Mouse (Mus musculus) heart, embryonic 16.5 days (tissue): ENCODE measurements around the gene Dpysl4. TPM values are rescaled to one million over a fixed set of nuclear protein-coding genes. Genes with fewer than 3 reads are reported as not detected.
A peak's percentile ranks its signal among the peaks of the same experiment; 100 is the strongest.

ENCODE experiments used
- ATAC-seq: fragments of 200-750 bp; cut with Nextera tagmentation; replicated peaks from 2 replicates; pipeline ENCODE4 v1.8.0; 2017; ENCODE audit warnings: moderate number of reproducible peaks; ENCODE audit not compliant: insufficient read depth, low FRiP score; ENCODE audit errors: extremely low read depth
- H3K27ac ChIP-seq: fragments of 300-500 bp; sonication (generic); 2 replicates; pipeline ENCODE4 v1.5.1; 2014; ENCODE audit warnings: mild to moderate bottlenecking, low read length, control low read depth, moderate library complexity
- H3K27me3 ChIP-seq: fragments of 300-500 bp; sonication (generic); 2 replicates; pipeline ENCODE4 v1.6.1; 2014; ENCODE audit warnings: low read length, mixed read lengths; ENCODE audit not compliant: control insufficient read depth, insufficient read depth
- H3K36me3 ChIP-seq: fragments of 300-500 bp; sonication (generic); 2 replicates; pipeline ENCODE4 v1.6.1; 2014; ENCODE audit not compliant: control insufficient read depth, insufficient read depth
- H3K4me1 ChIP-seq: fragments of 300-500 bp; sonication (generic); 2 replicates; pipeline ENCODE4 v1.6.1; 2014; ENCODE audit warnings: low read length, mixed read lengths; ENCODE audit not compliant: control insufficient read depth, insufficient read depth
- H3K4me2 ChIP-seq: fragments of 300-500 bp; sonication (generic); 2 replicates; pipeline ENCODE4 v1.6.1; 2014; ENCODE audit warnings: low read depth, mild to moderate bottlenecking, control low read depth, low read length
- H3K4me3 ChIP-seq: fragments of 300-500 bp; sonication (generic); 2 replicates; pipeline ENCODE4 v1.5.1; 2014; ENCODE audit warnings: mild to moderate bottlenecking, control low read depth, low read length
- H3K9ac ChIP-seq: fragments of 300-500 bp; sonication (generic); 2 replicates; pipeline ENCODE4 v1.6.1; 2014; ENCODE audit warnings: low read length, control low read depth
- H3K9me3 ChIP-seq: fragments of 300-500 bp; sonication (generic); replicated peaks from 2 replicates; pipeline ENCODE4 v1.6.1; 2016; ENCODE audit warnings: low read length; ENCODE audit not compliant: control insufficient read depth
- WGBS: fragments of 180-500 bp; shearing (Covaris S2); extraction: QIAGEN DNeasy Blood & Tissue Kit; methylation state at CpG from one replicate; pipeline ENCODE4 v1.1.7; 2014; 5-methylcytosine and 5-hydroxymethylcytosine counted together
- polyA plus RNA-seq: library from polyadenylated mRNA; unstranded; fragments of >200 nt; fragmentation: Nextera tagmentation; extraction: Ambion mirVana; gene quantifications from 2 replicates; pipeline ENCODE4 v1.2.1, GENCODE M21; 2015

The Dpysl4 gene
- polyA plus RNA-seq, 1 experiment from 2014 or later = 1.6 TPM

GRCm38 (mm10) chr7:139151116-139151515, 65.3 kb downstream of the Dpysl4 start:
- Histone ChIP-seq H3K27ac (no peak overlapping the region), H3K9ac (no peak overlapping the region), H3K4me3 (no peak overlapping the region), H3K4me2 (no peak overlapping the region), H3K4me1 (no peaks in the 10 kb centered on the region), H3K36me3 (no peaks in the 10 kb centered on the region), H3K27me3 (peaks cover 11% of the 10 kb centered on the region; the same call in 1 of the 2 replicates), H3K9me3 (no peaks in the 10 kb centered on the region)
- ATAC-seq = peak; percentile 49; the same call in 1 of the 2 replicates
- WGBS = 31% methylated on average over 10 of the region's 10 CpGs

Other genes with a start within 250 kb of the Dpysl4 start
- gene Ppp2r2d, start 239.9 kb upstream of the Dpysl4 start, polyA plus RNA-seq = 22.7 and 26.6 TPM in 2 replicates
- 15.4 TPM in 2 replicates for gene Mapk1ip1, start 239.7 kb upstream of the Dpysl4 start, polyA plus RNA-seq
- 258 and 260 TPM in 2 replicates for gene Bnip3, start 176.5 kb upstream of the Dpysl4 start, polyA plus RNA-seq
- gene Jakmip3, start 145.3 kb upstream of the Dpysl4 start, polyA plus RNA-seq = not detected in 2 replicates
- gene Lrrc27, start 127.0 kb downstream of the Dpysl4 start, polyA plus RNA-seq = 2.8 and 4.1 TPM in 2 replicates
- 0.06 and 0.07 TPM in 2 replicates for gene Stk32c, start 127.3 kb downstream of the Dpysl4 start, polyA plus RNA-seq
- gene Pwwp2b, start 162.5 kb downstream of the Dpysl4 start, polyA plus RNA-seq = 7.0 and 8.1 TPM in 2 replicates